Mouse (Mus musculus) testis, adult 2 months (tissue): ENCODE results near the gene Pcyt1a. TPM values are rescaled to one million over a fixed set of nuclear protein-coding genes. Genes with fewer than 3 reads are reported as not detected.

Source experiments
- H3K27ac ChIP-seq: fragments of 200-500 bp; 2 replicates; pipeline ENCODE4 v1.5.1; 2012; ENCODE audit warnings: low read depth, low read length; ENCODE audit not compliant: control insufficient read depth, insufficient read depth
- H3K27me3 ChIP-seq: fragments of 200-500 bp; 2 replicates; pipeline ENCODE4 v1.6.1; 2012; ENCODE audit warnings: mild to moderate bottlenecking, low read length, moderate library complexity; ENCODE audit not compliant: control insufficient read depth, insufficient read depth
- H3K36me3 ChIP-seq: fragments of 200-500 bp; 2 replicates; pipeline ENCODE4 v1.6.1; 2012; ENCODE audit warnings: mild to moderate bottlenecking, low read length; ENCODE audit not compliant: control insufficient read depth, insufficient read depth
- H3K4me1 ChIP-seq: fragments of 200-500 bp; 2 replicates; pipeline ENCODE4 v1.6.1; 2012; ENCODE audit warnings: low read length; ENCODE audit not compliant: control insufficient read depth, insufficient read depth
- H3K4me3 ChIP-seq: fragments of 200-500 bp; 2 replicates; pipeline ENCODE4 v1.5.1; 2012; ENCODE audit warnings: low read depth, mild to moderate bottlenecking, low read length, moderate library complexity, mixed read lengths; ENCODE audit not compliant: control insufficient read depth
- CTCF ChIP-seq: fragments of 200-500 bp; IDR thresholded peaks from 2 replicates; pipeline ENCODE4 v1.5.1; 2012; ENCODE audit warnings: low read depth, mild to moderate bottlenecking, inconsistent platforms, low read length, moderate library complexity; ENCODE audit not compliant: control insufficient read depth, insufficient read depth, insufficient replicate concordance
- POLR2A ChIP-seq: fragments of 200-500 bp; IDR thresholded peaks from 2 replicates; pipeline ENCODE4 v1.6.1; 2012; ENCODE audit warnings: low read depth, mild to moderate bottlenecking, inconsistent platforms, low read length, moderate library complexity; ENCODE audit not compliant: control insufficient read depth
- polyA plus RNA-seq: library from polyadenylated mRNA; depleted of rRNA; stranded (reverse); fragments of >200 nt; gene quantifications from 2 replicates; pipeline ENCODE4 v1.2.3, GENCODE M21; 2012; rRNA removed

The Pcyt1a gene
- polyA plus RNA-seq, 1 experiment = 83.0 TPM

- H3K27me3 ChIP-seq = no peaks in the 10 kb centered on the region
- TF ChIP-seq CTCF = no peak
- TF ChIP-seq POLR2A = no peak
- H3K36me3 ChIP-seq = no peaks in the 10 kb centered on the region
- no peak overlapping the region for H3K27ac ChIP-seq
- H3K4me1 ChIP-seq = no peaks in the 10 kb centered on the region
- H3K4me3 ChIP-seq = no peak overlapping the region
Observed at GRCm38 (mm10) chr16:32523462-32524243, 92.9 kb downstream of the Pcyt1a start.

- TF ChIP-seq POLR2A (no peak), CTCF (no peak)
- Histone ChIP-seq H3K4me1 (no peaks in the 10 kb centered on the region), H3K27me3 (no peaks in the 10 kb centered on the region), H3K36me3 (no peaks in the 10 kb centered on the region), H3K27ac (no peak overlapping the region), H3K4me3 (no peak overlapping the region)
Observed at GRCm38 (mm10) chr16:32524244-32524615, 93.5 kb downstream of the Pcyt1a start.

Other genes with a start within 250 kb of the Pcyt1a start
- 3.7 and 4.8 TPM in 2 replicates for gene Fbxo45, start 183.8 kb upstream of the Pcyt1a start, polyA plus RNA-seq
- gene Wdr53, start 183.7 kb upstream of the Pcyt1a start, polyA plus RNA-seq = 35.2 and 39.4 TPM in 2 replicates
- gene Smco1, start 159.5 kb upstream of the Pcyt1a start, polyA plus RNA-seq = 0.14 and 0.21 TPM in 2 replicates
- gene Rnf168, start 153.5 kb upstream of the Pcyt1a start, polyA plus RNA-seq = 16.9 and 17.9 TPM in 2 replicates
- 13.4 and 16.6 TPM in 2 replicates for gene Ubxn7, start 98.7 kb upstream of the Pcyt1a start, polyA plus RNA-seq
- 4.0 and 4.4 TPM in 2 replicates for gene Tm4sf19, start 30.4 kb upstream of the Pcyt1a start, polyA plus RNA-seq
- gene Tctex1d2, start 11.2 kb upstream of the Pcyt1a start, polyA plus RNA-seq = 169 and 187 TPM in 2 replicates
- gene Slc51a, start 57.0 kb downstream of the Pcyt1a start, polyA plus RNA-seq = 0.49 and 0.87 TPM in 2 replicates
- 218 and 242 TPM in 2 replicates for gene Zdhhc19, start 65.3 kb downstream of the Pcyt1a start, polyA plus RNA-seq
- 3.7 and 5.5 TPM in 2 replicates for gene Tfrc, start 178.0 kb downstream of the Pcyt1a start, polyA plus RNA-seq
- 21.4 and 23.4 TPM in 2 replicates for gene Tnk2, start 213.0 kb downstream of the Pcyt1a start, polyA plus RNA-seq